Mouse (Mus musculus) heart, embryonic 14.5 days (tissue): ENCODE data around the gene Stard5. TPM values are rescaled to one million over a fixed set of nuclear protein-coding genes. Genes with fewer than 3 reads are reported as not detected.

ENCODE experiments used
- ATAC-seq: fragments of 200-750 bp; cut with Nextera tagmentation; 2 replicates; pipeline ENCODE4 v1.8.0; 2017; ENCODE audit warnings: low read depth, moderate TSS enrichment; ENCODE audit not compliant: insufficient number of reproducible peaks, insufficient read depth, low FRiP score
- H3K27ac ChIP-seq, 2 experiments: fragments of 200-500 bp in 1 of 2; fragments of 300-500 bp in 1 of 2; sonication (generic) in 1 of 2; replicated peaks in 1 of 2; 2 replicates each; pipeline ENCODE4 v1.5.1; 2012 to 2014; ENCODE audit warnings: low read depth in 2 of 2, low read length in 2 of 2, control low read depth in 1 of 2, mild to moderate bottlenecking in 1 of 2, mixed read lengths in 1 of 2; ENCODE audit not compliant: control insufficient read depth in 1 of 2, insufficient read depth in 1 of 2
- H3K27me3 ChIP-seq: fragments of 300-500 bp; sonication (generic); 2 replicates; pipeline ENCODE4 v1.6.1; 2014; ENCODE audit warnings: mild to moderate bottlenecking, low read length, control low read depth; ENCODE audit not compliant: control insufficient read depth, insufficient read depth
- H3K36me3 ChIP-seq: fragments of 300-500 bp; sonication (generic); 2 replicates; pipeline ENCODE4 v1.6.1; 2014; ENCODE audit warnings: mild to moderate bottlenecking, control low read depth, low read length, mixed read lengths; ENCODE audit not compliant: control insufficient read depth, insufficient read depth
- H3K4me1 ChIP-seq, 2 experiments: fragments of 200-500 bp in 1 of 2; fragments of 300-500 bp in 1 of 2; sonication (generic) in 1 of 2; 2 replicates each; pipeline ENCODE4 v1.6.1; 2012 to 2014; ENCODE audit warnings: low read length in 2 of 2, control low read depth in 1 of 2, mixed read lengths in 1 of 2; ENCODE audit not compliant: control insufficient read depth in 2 of 2, insufficient read depth in 2 of 2
- H3K4me2 ChIP-seq: fragments of 300-500 bp; sonication (generic); 2 replicates; pipeline ENCODE4 v1.6.1; 2014; ENCODE audit warnings: mild to moderate bottlenecking, low read length
- H3K4me3 ChIP-seq, 2 experiments: fragments of 200-500 bp in 1 of 2; fragments of 300-500 bp in 1 of 2; sonication (generic) in 1 of 2; 2 replicates each; pipeline ENCODE4 v1.5.1; 2012 to 2014; ENCODE audit warnings: low read length in 2 of 2, mild to moderate bottlenecking in 2 of 2, control low read depth in 1 of 2, low read depth in 1 of 2, moderate library complexity in 1 of 2; ENCODE audit not compliant: control insufficient read depth in 1 of 2, insufficient read depth in 1 of 2
- H3K9ac ChIP-seq: fragments of 300-500 bp; sonication (generic); 2 replicates; pipeline ENCODE4 v1.6.1; 2014; ENCODE audit warnings: mild to moderate bottlenecking, low read length
- H3K9me3 ChIP-seq: fragments of 300-500 bp; sonication (generic); 2 replicates; pipeline ENCODE4 v1.6.1; 2016; ENCODE audit warnings: low read length, control low read depth; ENCODE audit not compliant: control insufficient read depth
- WGBS: fragments of 180-500 bp; shearing (Covaris S2); extraction: QIAGEN DNeasy Blood & Tissue Kit; methylation state at CpG from one replicate; pipeline ENCODE4 v1.1.7; 2014; 5-methylcytosine and 5-hydroxymethylcytosine counted together
- polyA plus RNA-seq: library from polyadenylated mRNA; unstranded; fragments of >200 nt; fragmentation: Nextera tagmentation; extraction: Ambion mirVana; gene quantifications from 2 replicates; pipeline ENCODE4 v1.2.1, GENCODE M21; 2014

Stard5 gene
- polyA plus RNA-seq, 1 experiment from 2014 or later, result 30.9 TPM

GRCm38 (mm10) chr7:83604180-83604944, 27.4 kb upstream of the Stard5 start:
- no peak for ATAC-seq
- H3K4me2 ChIP-seq, result no peak overlapping the region
- H3K9me3 ChIP-seq, result no peaks in the 10 kb centered on the region
- H3K4me3 ChIP-seq, result no peak overlapping the region
- no peak overlapping the region for H3K27ac ChIP-seq
- H3K27me3 ChIP-seq, result no peaks in the 10 kb centered on the region
- H3K9ac ChIP-seq, result no peak overlapping the region
- WGBS, result 93% methylated on average over 7 of the region's 7 CpGs
- no peaks in the 10 kb centered on the region for H3K36me3 ChIP-seq
- H3K4me1 ChIP-seq, result peaks cover 0 to 2% of the 10 kb centered on the region in 2 experiments; a peak in 1 of 4 replicates

- 79% methylated on average over 2 of the region's 2 CpGs for WGBS
- Histone ChIP-seq H3K4me1 (no peaks in the 10 kb centered on the region), H3K27me3 (no peaks in the 10 kb centered on the region), H3K4me2 (no peak overlapping the region), H3K27ac (no peak overlapping the region), H3K9me3 (no peaks in the 10 kb centered on the region), H3K4me3 (no peak overlapping the region), H3K9ac (no peak overlapping the region), H3K36me3 (no peaks in the 10 kb centered on the region)
- no peak for ATAC-seq
These were observed 25.0 kb upstream of the Stard5 start for GRCm38 (mm10) chr7:83606796-83607195.

- Histone ChIP-seq H3K4me2 (no peak overlapping the region), H3K36me3 (no peaks in the 10 kb centered on the region), H3K9me3 (no peaks in the 10 kb centered on the region), H3K4me1 (no peaks in the 10 kb centered on the region), H3K27ac (no peak overlapping the region), H3K4me3 (no peak overlapping the region), H3K9ac (no peak overlapping the region), H3K27me3 (no peaks in the 10 kb centered on the region)
- no peak for ATAC-seq
- 95% methylated on average over 4 of the region's 4 CpGs for WGBS
These were observed 21.9 kb upstream of the Stard5 start for GRCm38 (mm10) chr7:83609891-83610290.

GRCm38 (mm10) chr7:83611886-83612285, 19.9 kb upstream of the Stard5 start:
- H3K4me3 ChIP-seq, result no peak overlapping the region
- no peak overlapping the region for H3K27ac ChIP-seq
- H3K4me1 ChIP-seq, result no peaks in the 10 kb centered on the region; a peak in 1 of 4 replicates
- no peak for ATAC-seq
- 82% methylated on average over 1 of the region's 1 CpGs for WGBS
- H3K9ac ChIP-seq, result no peak overlapping the region
- no peak overlapping the region for H3K4me2 ChIP-seq
- H3K27me3 ChIP-seq, result no peaks in the 10 kb centered on the region
- H3K9me3 ChIP-seq, result no peaks in the 10 kb centered on the region
- H3K36me3 ChIP-seq, result no peaks in the 10 kb centered on the region

- WGBS, result 88% methylated on average over 3 of the region's 3 CpGs
- ATAC-seq, result no peak
- no peak overlapping the region for H3K9ac ChIP-seq
- H3K4me1 ChIP-seq, result no peaks in the 10 kb centered on the region; a peak in 1 of 4 replicates
- H3K4me2 ChIP-seq, result no peak overlapping the region
- H3K27me3 ChIP-seq, result no peaks in the 10 kb centered on the region
- H3K27ac ChIP-seq, result no peak overlapping the region
- H3K36me3 ChIP-seq, result no peaks in the 10 kb centered on the region
- H3K4me3 ChIP-seq, result no peak overlapping the region
- H3K9me3 ChIP-seq, result no peaks in the 10 kb centered on the region
These were observed 16.5 kb upstream of the Stard5 start for GRCm38 (mm10) chr7:83615272-83615671.

- 80% methylated on average over 8 of the region's 8 CpGs for WGBS
- no peak overlapping the region for H3K9ac ChIP-seq
- H3K4me3 ChIP-seq, result no peak overlapping the region
- H3K36me3 ChIP-seq, result no peaks in the 10 kb centered on the region
- no peaks in the 10 kb centered on the region; a peak in 1 of 4 replicates for H3K4me1 ChIP-seq
- no peak overlapping the region for H3K27ac ChIP-seq
- no peaks in the 10 kb centered on the region for H3K27me3 ChIP-seq
- H3K9me3 ChIP-seq, result no peaks in the 10 kb centered on the region
- no peak for ATAC-seq
- H3K4me2 ChIP-seq, result no peak overlapping the region
These were observed 15.9 kb upstream of the Stard5 start for GRCm38 (mm10) chr7:83615815-83616214.

GRCm38 (mm10) chr7:83616268-83616667, 15.5 kb upstream of the Stard5 start:
- no peak overlapping the region for H3K9ac ChIP-seq
- H3K27ac ChIP-seq, result no peak overlapping the region
- H3K9me3 ChIP-seq, result no peaks in the 10 kb centered on the region
- H3K4me1 ChIP-seq, result no peaks in the 10 kb centered on the region; a peak in 1 of 4 replicates
- H3K4me3 ChIP-seq, result no peak overlapping the region
- no peak for ATAC-seq
- H3K4me2 ChIP-seq, result no peak overlapping the region
- no peaks in the 10 kb centered on the region for H3K27me3 ChIP-seq
- 82% methylated on average over 3 of the region's 3 CpGs for WGBS
- H3K36me3 ChIP-seq, result no peaks in the 10 kb centered on the region

- no peak overlapping the region for H3K9ac ChIP-seq
- no peak overlapping the region for H3K4me3 ChIP-seq
- 95% methylated on average over 1 of the region's 1 CpGs for WGBS
- ATAC-seq, result no peak
- H3K4me2 ChIP-seq, result no peak overlapping the region
- H3K27me3 ChIP-seq, result no peaks in the 10 kb centered on the region
- no peaks in the 10 kb centered on the region for H3K9me3 ChIP-seq
- H3K4me1 ChIP-seq, result no peaks in the 10 kb centered on the region; a peak in 1 of 4 replicates
- no peak overlapping the region for H3K27ac ChIP-seq
- H3K36me3 ChIP-seq, result no peaks in the 10 kb centered on the region
These were observed 13.1 kb upstream of the Stard5 start for GRCm38 (mm10) chr7:83618709-83619108.
